Mouse (Mus musculus) inflammation-experienced regulatory T-cells, adult 16 weeks (primary cell): ENCODE results near the gene Ubap1. TPM values are rescaled to one million over a fixed set of nuclear protein-coding genes. Genes with fewer than 3 reads are reported as not detected.

Experiments
- polyA plus RNA-seq: library from polyadenylated mRNA; unstranded; fragments of 100-300 nt; shearing (Covaris generic); gene quantifications from one replicate; pipeline ENCODE4 v1.2.1, GENCODE M21; 2017

Ubap1 gene
- polyA plus RNA-seq, result 106 TPM

GRCm38 (mm10) chr4:41348584-41349198, at the start of gene Ubap1:
Gene Ubap1, plus strand, starts transcription at chr4:41348996.

GRCm38 (mm10) chr4:41314141-41315129, 34.4 kb upstream of the Ubap1 start, which contains the start of gene Dcaf12:
Gene Dcaf12, minus strand, starts transcription at chr4:41314889.

Other genes starting within 250 kb of the Ubap1 start
- gene Nol6, start 224.5 kb upstream of the Ubap1 start, polyA plus RNA-seq, result 64.4 TPM
- gene Ube2r2, start 213.3 kb upstream of the Ubap1 start, polyA plus RNA-seq, result 30.6 TPM
- gene Ubap2, start 73.9 kb upstream of the Ubap1 start, polyA plus RNA-seq, result 62.9 TPM
- 84.9 TPM for gene Dcaf12, start 34.1 kb upstream of the Ubap1 start, polyA plus RNA-seq
- gene Kif24, start 115.9 kb downstream of the Ubap1 start, polyA plus RNA-seq, result 0.96 TPM
- gene Nudt2, start 116.2 kb downstream of the Ubap1 start, polyA plus RNA-seq, result 18.6 TPM
- gene AI464131, start 154.1 kb downstream of the Ubap1 start, polyA plus RNA-seq, result 0.07 TPM
- gene 1110017D15Rik, start 168.3 kb downstream of the Ubap1 start, polyA plus RNA-seq, result not detected
- 1.8 TPM for gene Fam219a, start 220.5 kb downstream of the Ubap1 start, polyA plus RNA-seq
- not detected for gene Dnaic1, start 220.8 kb downstream of the Ubap1 start, polyA plus RNA-seq